Mouse (Mus musculus) layer of hippocampus, postnatal 14 days (tissue): ENCODE measurements at regions not wholly inside any gene's neighbourhood (a gene's known extent, or its start where the extent isn't known, plus 50 kb on each side); places are given as distances from the start of the nearest gene placed in this dataset.

ENCODE experiments used
- DNase-seq, 2 experiments: peaks; one replicate each; pipeline ENCODE4 v3.0.0; 2021 to 2022; ENCODE audit warnings: low spot score in 2 of 2, mixed read lengths in 1 of 2

GRCm38 (mm10) chr14:99366281-99366987 lies 67.9 kb downstream of the Klf5 start:
- no peak for DNase-seq

- no peak for DNase-seq
These were observed 68.6 kb downstream of the Klf5 start for GRCm38 (mm10) chr14:99366996-99367555.

GRCm38 (mm10) chr14:99369366-99369765 lies 70.9 kb downstream of the Klf5 start:
- DNase-seq, result no peak

GRCm38 (mm10) chr14:99373682-99374081 lies 75.2 kb downstream of the Klf5 start:
- DNase-seq, result no peak

- no peak for DNase-seq
These were observed 76.6 kb downstream of the Klf5 start for GRCm38 (mm10) chr14:99375040-99375610.

- no peak for DNase-seq
These were observed 78.4 kb downstream of the Klf5 start for GRCm38 (mm10) chr14:99376652-99377502.

GRCm38 (mm10) chr14:99381262-99382017 lies 82.9 kb downstream of the Klf5 start:
- DNase-seq, result no peak

- DNase-seq, result no peak
These were observed 83.6 kb downstream of the Klf5 start for GRCm38 (mm10) chr14:99382051-99382450.

GRCm38 (mm10) chr14:99383170-99383569 lies 84.7 kb downstream of the Klf5 start:
- no peak for DNase-seq

GRCm38 (mm10) chr14:99387581-99387980 lies 89.1 kb downstream of the Klf5 start:
- no peak for DNase-seq

- no peak for DNase-seq
These were observed 90.8 kb downstream of the Klf5 start for GRCm38 (mm10) chr14:99389306-99389705.

- no peak for DNase-seq
These were observed 93.2 kb downstream of the Klf5 start for GRCm38 (mm10) chr14:99391700-99392099.

- no peak for DNase-seq
These were observed 94.3 kb downstream of the Klf5 start for GRCm38 (mm10) chr14:99392813-99393212.

- no peak for DNase-seq
These were observed 95.1 kb downstream of the Klf5 start for GRCm38 (mm10) chr14:99393611-99394010.

GRCm38 (mm10) chr14:99403155-99403726 lies 104.8 kb downstream of the Klf5 start:
- DNase-seq, result no peak

GRCm38 (mm10) chr14:99405228-99405627 lies 106.7 kb downstream of the Klf5 start:
- DNase-seq, result no peak

GRCm38 (mm10) chr14:99411835-99412234 lies 113.3 kb downstream of the Klf5 start:
- DNase-seq, result no peak

GRCm38 (mm10) chr14:99416169-99416568 lies 117.7 kb downstream of the Klf5 start:
- no peak for DNase-seq

GRCm38 (mm10) chr14:99418970-99419369 lies 120.5 kb downstream of the Klf5 start:
- DNase-seq, result no peak

GRCm38 (mm10) chr14:99423334-99423733 lies 124.8 kb downstream of the Klf5 start:
- no peak for DNase-seq

- DNase-seq, result no peak
These were observed 128.6 kb downstream of the Klf5 start for GRCm38 (mm10) chr14:99427049-99427448.
